Mouse (Mus musculus) ES-Bruce4 (cell line): ENCODE data around the gene Nr2f6. TPM values are rescaled to one million over a fixed set of nuclear protein-coding genes. Genes with fewer than 3 reads are reported as not detected.

Experiments used
- H3K27ac ChIP-seq: 2 replicates; pipeline ENCODE4 v1.5.1; 2012; ENCODE audit warnings: low read length, inconsistent platforms; ENCODE audit not compliant: insufficient read depth
- H3K27me3 ChIP-seq: 2 replicates; pipeline ENCODE4 v1.6.1; 2012; ENCODE audit warnings: mild to moderate bottlenecking, low read length, inconsistent platforms; ENCODE audit not compliant: control insufficient read depth, poor library complexity, insufficient read depth, severe bottlenecking
- H3K36me3 ChIP-seq: 2 replicates; pipeline ENCODE4 v1.6.1; 2012; ENCODE audit warnings: inconsistent platforms, mild to moderate bottlenecking, low read length, moderate library complexity; ENCODE audit not compliant: control insufficient read depth, poor library complexity, insufficient read depth, severe bottlenecking
- H3K4me1 ChIP-seq: one replicate; pipeline ENCODE4 v1.8.1; 2011; ENCODE audit warnings: low read length; ENCODE audit not compliant: control insufficient read depth, insufficient read depth
- H3K4me3 ChIP-seq: 2 replicates; pipeline ENCODE4 v1.5.1; 2011; ENCODE audit warnings: low read depth, mild to moderate bottlenecking, low read length
- H3K9ac ChIP-seq: 2 replicates; pipeline ENCODE4 v1.6.1; 2012; ENCODE audit warnings: low read depth, mild to moderate bottlenecking, inconsistent platforms; ENCODE audit not compliant: poor library complexity, severe bottlenecking
- H3K9me3 ChIP-seq: replicated peaks from 2 replicates; pipeline ENCODE4 v1.6.1; 2012; ENCODE audit warnings: mild to moderate bottlenecking, low read length, inconsistent platforms; ENCODE audit not compliant: control insufficient read depth, poor library complexity, insufficient read depth, severe bottlenecking
- CTCF ChIP-seq: IDR thresholded peaks from one replicate; pipeline ENCODE4 v1.8.1; 2011; ENCODE audit warnings: low read depth, low read length
- EP300 ChIP-seq: IDR thresholded peaks from 2 replicates; pipeline ENCODE4 v1.6.1; 2011; ENCODE audit warnings: low read depth, low read length; ENCODE audit not compliant: insufficient read depth
- POLR2A ChIP-seq: IDR thresholded peaks from one replicate; pipeline ENCODE4 v1.8.1; 2011; ENCODE audit warnings: low read length; ENCODE audit not compliant: insufficient read depth
- polyA plus RNA-seq: library from polyadenylated mRNA; stranded (reverse); fragments of >200 nt; gene quantifications from 2 replicates; pipeline ENCODE4 v1.2.4, GENCODE M21; 2011; ENCODE audit warnings: low read depth; ENCODE audit not compliant: missing spikeins, insufficient read depth, insufficient read length

Gene Nr2f6
- polyA plus RNA-seq, 1 experiment, result 23.0 TPM

DNA sequence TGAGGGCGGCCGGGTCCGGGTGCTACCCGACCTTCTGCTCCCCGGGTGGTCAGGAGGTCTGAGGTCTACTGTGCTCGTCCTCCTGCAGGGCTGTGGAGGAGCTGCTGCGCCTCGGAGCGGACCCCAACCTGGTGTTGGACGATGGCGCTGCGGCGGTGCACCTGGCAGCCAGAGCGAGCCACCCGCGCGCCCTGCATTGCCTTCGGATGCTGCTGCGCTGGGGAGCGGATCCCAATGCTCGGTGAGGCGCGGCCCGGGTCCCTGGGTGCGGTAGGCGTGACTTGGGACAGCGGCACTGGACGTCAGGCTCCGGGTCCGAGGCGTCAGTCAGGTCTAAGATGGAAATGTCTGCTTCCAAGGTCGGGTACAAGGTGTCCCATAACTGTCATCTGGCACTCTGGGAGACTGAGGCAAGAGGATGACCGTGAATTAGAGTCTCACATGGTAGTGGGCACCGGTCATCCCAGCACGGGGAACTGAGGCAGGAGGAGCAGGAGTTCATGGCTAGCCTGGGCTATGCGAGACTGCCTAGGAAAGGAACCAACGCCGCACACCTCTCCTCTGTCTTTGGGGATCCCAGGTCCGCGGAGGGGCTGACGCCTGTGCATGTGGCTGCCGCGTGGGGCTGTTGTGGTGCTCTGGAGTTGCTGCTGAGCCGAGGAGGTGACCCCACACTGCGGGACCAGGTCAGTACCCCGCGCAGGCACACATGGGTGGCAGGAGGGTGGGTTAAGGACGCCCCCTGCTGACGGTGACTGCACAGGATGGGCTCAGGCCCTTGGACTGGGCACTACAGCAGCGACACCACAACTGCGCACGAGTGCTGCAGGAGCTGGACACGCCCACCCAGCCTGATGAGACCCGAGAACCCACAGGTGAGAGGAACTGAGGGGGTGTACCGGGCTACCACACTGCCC lies 24.6 kb upstream of the Nr2f6 start:
- no peak overlapping the region for H3K27ac ChIP-seq
- TF ChIP-seq POLR2A (no peak), EP300 (peak; percentile 43; the same call in 1 of the 2 replicates), CTCF (peak; percentile 97)
- peak overlapping the region; percentile 86 for H3K4me3 ChIP-seq
- H3K9me3 ChIP-seq, result no peaks in the 10 kb centered on the region
- H3K36me3 ChIP-seq, result peaks cover 24% of the 10 kb centered on the region
- no peaks in the 10 kb centered on the region for H3K27me3 ChIP-seq
- H3K4me1 ChIP-seq, result peaks cover 7% of the 10 kb centered on the region
- peak overlapping the region; percentile 78 for H3K9ac ChIP-seq

DNA sequence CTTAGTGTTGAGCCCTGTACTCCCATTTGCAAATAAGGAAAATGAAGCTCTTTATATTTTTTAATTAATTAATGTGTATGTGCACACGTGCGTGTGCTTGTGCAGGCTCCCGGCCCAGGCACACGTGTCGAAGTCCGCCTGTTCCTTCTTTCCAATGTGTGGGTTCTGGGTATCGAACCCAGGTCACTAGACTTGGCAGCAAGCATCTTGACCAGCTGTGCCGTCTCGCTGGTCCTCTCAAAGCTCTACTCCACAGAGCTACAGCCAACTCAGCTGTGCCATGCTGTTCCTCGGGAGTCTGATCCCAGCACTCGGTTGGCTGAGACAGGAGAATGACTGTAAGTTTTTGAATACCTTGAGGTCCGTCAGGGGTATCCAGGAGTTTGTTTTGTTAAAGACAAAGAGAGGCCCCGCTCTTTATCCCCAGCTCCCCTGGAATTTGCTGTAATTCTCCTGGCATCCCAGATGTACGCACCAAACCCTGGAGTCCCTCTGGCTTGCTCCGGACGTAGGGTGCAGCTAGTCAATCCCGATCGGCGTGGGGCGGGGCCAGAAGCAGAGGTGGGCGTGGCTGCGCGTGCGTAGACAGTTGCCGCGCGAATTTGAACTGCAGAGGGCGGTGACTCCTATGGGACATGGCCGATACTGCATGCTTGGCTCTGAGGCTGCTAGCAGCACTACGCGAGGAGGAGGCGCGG lies 23.8 kb upstream of the Nr2f6 start, which contains the start of gene Ankle1:
Gene Ankle1, plus strand, starts transcription at position 610 of the 698 bp plus-strand sequence.
- peak within 1 kb of the TSS; percentile 30; the same call in 1 of the 2 replicates for H3K27ac ChIP-seq
- H3K27me3 ChIP-seq, result no peaks in the 10 kb centered on the region
- peak within 1 kb of the TSS; percentile 86 for H3K4me3 ChIP-seq
- peaks cover 24% of the 10 kb centered on the region for H3K36me3 ChIP-seq
- no peaks in the 10 kb centered on the region for H3K9me3 ChIP-seq
- peaks cover 7% of the 10 kb centered on the region for H3K4me1 ChIP-seq
- H3K9ac ChIP-seq, result peak within 1 kb of the TSS; percentile 78
- TF ChIP-seq CTCF (peak; percentile 34), EP300 (peak; percentile 65; the same call in 1 of the 2 replicates), POLR2A (peak; percentile 98)

DNA sequence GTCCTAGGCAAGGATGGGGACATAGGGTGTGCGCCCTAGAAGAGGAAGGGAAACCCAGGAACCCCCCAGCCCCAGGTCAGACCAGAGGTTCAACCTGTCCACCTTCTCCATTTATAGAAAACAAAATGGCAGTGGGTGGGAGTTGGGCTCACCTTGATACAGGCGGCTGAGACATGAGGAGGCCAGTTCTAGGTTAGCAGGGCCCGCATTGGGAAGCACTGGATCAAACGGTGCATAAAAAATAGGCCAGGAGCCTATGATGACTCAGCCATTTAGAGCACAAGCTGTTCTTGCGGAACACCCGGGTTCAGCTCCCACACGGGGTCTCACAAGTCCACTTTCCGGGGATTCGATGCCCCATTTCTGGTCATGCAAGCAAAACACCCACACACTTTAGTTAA lies 23.2 kb upstream of the Nr2f6 start:
- Histone ChIP-seq H3K36me3 (peaks cover 24% of the 10 kb centered on the region), H3K9me3 (no peaks in the 10 kb centered on the region), H3K4me3 (peak overlapping the region; percentile 79), H3K4me1 (peaks cover 7% of the 10 kb centered on the region), H3K27ac (0 out of 2 replicates have a peak overlapping the region, but pooled peaks have one; percentile 7), H3K27me3 (no peaks in the 10 kb centered on the region), H3K9ac (peak overlapping the region; percentile 78)
- TF ChIP-seq CTCF, result no peak
- TF ChIP-seq POLR2A, result no peak
- no peak for TF ChIP-seq EP300

DNA sequence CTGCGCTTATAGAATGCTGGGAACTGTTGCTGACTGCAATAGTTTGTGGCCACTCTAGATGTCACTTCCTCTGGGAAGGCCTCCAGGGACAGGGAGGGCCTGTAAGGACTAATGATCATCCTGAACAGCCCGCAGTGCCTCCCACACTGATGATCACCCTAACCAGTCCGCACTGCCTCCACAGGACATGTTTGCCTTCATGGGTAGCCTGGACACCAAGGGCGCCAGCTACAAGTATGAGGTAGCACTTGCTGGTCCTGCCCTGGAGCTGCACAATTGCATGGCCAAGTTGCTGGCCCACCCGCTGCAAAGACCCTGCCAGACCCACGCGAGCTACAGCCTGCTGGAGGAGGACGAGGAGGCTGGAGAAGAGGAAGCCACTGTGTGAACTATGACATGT lies 22.3 kb upstream of the Nr2f6 start:
- H3K9me3 ChIP-seq, result no peaks in the 10 kb centered on the region
- no peak overlapping the region for H3K9ac ChIP-seq
- H3K27ac ChIP-seq, result no peak overlapping the region
- TF ChIP-seq EP300 (no peak), POLR2A (no peak), CTCF (no peak)
- peaks cover 7% of the 10 kb centered on the region for H3K4me1 ChIP-seq
- no peaks in the 10 kb centered on the region for H3K27me3 ChIP-seq
- H3K4me3 ChIP-seq, result no peak overlapping the region
- H3K36me3 ChIP-seq, result peaks cover 25% of the 10 kb centered on the region

DNA sequence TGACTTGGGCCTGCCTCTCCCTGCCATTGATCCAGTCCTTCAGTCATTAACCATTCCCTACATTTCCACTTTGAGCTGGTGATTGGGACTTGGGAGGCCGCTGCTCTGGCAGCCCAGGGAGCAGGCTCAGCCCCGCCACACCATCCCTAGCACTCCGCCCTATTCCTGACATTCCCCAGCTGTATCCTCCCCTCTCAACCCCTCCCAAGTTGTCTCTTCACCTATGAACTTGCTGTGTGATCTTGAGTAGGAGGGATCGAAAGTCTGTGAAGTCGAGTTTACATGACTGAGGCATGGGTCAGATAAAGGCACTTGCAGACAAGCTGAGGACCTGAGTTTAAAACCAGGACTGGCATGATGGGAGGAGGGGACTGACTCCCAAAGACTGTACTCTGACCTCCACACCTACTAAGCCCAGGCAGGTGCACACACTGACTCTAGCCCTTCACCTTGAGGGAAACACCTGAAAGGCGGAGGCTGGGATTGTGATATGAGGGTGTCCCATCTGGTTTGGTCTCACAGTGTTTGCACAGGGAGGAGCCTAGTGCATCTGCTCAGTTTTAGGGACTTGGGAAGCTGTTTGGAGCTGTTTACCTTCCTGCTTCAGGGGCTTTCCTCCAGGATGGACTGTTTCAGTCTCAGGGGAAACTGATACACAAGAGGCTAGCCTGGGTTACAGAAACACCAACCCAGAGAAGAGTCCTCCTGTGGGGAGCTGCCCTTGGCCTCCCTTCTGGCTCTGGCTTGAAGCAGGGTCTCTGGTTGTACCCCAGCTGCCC lies 21.5 kb upstream of the Nr2f6 start:
- Histone ChIP-seq H3K27me3 (no peaks in the 10 kb centered on the region), H3K9me3 (no peaks in the 10 kb centered on the region), H3K36me3 (peaks cover 22% of the 10 kb centered on the region), H3K4me1 (peaks cover 7% of the 10 kb centered on the region), H3K27ac (peak overlapping the region; percentile 13), H3K4me3 (no peak overlapping the region), H3K9ac (no peak overlapping the region)
- no peak for TF ChIP-seq POLR2A
- no peak for TF ChIP-seq CTCF
- TF ChIP-seq EP300, result no peak
